Mouse (Mus musculus): ENCODE measurements around the gene Tmprss15.

The Tmprss15 gene

DNA sequence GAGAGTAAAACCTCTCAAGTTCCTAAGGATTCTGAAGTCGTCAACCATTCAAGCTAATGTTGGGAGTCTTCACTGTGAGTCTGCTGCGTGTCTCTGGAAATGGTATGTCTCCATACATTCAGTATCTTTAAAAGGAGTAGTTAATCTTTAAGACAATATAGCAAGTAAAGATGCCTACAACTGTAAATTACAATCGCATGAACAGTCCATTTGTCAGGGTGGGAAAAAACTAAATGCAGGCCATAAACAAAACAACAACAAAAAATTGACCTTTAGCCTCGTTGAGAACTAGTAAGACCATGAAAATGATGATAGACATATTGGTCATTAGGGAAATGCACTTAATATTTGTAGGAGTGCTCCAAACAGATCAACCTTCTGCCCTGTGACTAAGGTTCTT is at the start of gene Tmprss15:
TSS of gene Tmprss15 (minus strand) at position 101 of the 400 bp plus-strand sequence.
- no peak for DNase-seq (ENCODE audit: low spot score)

DNA sequence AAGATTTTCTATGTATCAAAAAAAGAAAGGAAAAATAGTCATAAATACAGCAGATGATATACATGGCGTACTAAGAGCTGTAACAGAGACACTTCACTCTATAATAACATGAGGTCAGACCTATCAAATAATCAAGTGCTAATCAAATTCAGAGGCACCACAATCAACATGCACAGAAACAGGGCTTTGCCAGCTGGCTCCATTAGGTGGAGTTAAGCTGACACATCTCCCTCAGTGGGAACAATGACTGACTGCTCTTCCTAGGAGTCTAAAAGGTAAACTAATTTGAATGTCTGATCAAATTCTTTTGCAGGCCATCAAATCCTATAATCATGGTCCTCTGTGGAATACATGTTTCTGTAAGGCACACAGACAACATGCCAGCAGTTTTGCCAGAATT is 24.0 kb upstream of the Tmprss15 start:
- peak; percentile 5 for DNase-seq (ENCODE audit: low spot score)

DNA sequence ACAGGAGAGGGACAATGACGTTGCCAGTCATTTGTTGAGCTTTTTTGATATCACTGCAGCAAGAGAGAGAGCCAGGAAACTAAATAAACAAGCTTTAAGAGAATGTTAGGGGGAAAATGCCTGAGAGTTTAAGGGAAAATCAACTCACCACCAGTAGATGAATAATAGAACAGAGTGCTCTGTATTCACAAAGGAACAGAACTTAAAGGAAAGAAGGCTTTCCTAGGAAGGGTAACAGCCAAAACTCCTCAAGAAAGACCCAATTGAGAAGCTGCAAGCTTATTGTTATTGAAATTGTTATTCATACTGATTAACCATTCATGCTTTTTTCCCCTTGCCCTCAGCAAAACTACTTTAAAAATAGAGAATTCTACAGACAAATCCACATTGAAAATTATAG is 18.6 kb upstream of the Tmprss15 start:
- no peak for DNase-seq (ENCODE audit: low spot score)

DNA sequence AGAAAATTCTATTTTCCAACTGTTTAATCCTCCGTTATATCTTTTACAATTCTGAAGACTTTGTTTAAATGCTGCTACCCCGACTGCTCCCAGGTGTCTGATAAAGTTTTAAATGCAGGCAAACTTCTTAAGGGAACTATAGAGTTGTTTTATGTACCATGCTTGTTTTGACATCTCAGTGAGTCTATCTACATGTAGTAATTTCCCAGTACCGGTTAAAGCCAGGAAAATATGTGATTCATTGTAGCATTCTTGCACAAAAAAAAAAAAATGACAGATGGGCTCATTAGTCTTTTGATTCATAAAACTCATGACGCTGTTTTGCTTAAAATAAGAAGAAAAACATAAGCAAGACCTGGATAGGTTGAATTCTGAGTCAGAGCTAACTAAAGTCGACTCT is 18.1 kb upstream of the Tmprss15 start:
- no peak for DNase-seq (ENCODE audit: low spot score)

DNA sequence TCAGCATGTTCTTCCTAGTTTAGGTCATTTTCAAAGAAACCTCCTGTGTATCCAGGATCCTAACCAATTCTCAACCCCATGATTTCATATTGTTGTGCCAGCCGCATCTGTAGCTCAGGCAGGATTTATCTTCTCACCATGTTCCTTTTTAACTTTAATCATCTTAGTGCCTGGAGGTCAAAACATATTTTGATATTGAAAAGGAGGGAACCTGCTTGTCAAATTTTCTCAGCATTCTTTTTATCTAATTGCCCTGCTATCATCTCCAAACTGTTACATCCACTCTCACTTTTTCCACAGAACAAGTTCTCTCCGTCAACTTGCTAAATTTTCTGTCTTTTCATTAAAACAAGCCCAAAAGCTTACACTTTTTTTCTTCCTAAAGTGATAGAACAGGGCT is 9.4 kb upstream of the Tmprss15 start:
- no peak for DNase-seq (ENCODE audit: low spot score)

DNA sequence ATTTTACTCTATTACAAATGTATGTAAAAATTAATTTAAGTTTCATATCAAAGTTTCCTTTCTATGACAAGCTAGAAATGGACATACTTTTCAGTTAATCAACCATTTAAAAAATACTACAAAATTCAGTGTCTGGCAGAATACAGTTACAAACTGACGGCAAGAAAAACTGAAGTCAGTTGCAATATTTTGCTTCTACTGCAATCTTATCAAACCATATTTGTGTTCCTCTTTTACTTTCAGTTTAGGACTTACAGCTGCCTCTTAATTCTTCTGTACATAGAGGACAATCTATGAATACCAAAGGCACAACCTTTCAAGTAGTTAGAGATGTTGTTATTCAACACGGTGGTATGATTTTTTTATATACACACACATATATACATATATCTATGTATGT is 7.4 kb upstream of the Tmprss15 start:
- DNase-seq (ENCODE audit: low spot score): no peak

DNA sequence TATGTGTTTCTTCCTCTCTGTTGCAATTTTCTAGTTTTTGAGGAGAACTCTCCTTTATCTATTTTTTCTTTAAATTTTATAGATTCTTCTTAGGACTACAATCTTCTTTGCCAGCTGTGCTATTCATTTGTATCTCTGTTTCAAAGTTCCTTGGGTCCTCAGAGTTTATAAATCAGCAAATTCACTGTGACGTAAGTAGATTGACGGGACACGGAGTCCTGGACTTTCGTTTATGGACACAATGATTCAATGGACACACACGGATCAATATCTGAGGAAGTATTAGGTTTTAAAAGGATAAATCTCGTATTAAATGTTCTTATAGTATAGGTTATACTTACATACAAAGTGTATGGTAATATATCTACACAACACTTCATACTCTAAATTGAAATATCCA is 4.3 kb downstream of the Tmprss15 start:
- DNase-seq (ENCODE audit: low spot score): no peak

DNA sequence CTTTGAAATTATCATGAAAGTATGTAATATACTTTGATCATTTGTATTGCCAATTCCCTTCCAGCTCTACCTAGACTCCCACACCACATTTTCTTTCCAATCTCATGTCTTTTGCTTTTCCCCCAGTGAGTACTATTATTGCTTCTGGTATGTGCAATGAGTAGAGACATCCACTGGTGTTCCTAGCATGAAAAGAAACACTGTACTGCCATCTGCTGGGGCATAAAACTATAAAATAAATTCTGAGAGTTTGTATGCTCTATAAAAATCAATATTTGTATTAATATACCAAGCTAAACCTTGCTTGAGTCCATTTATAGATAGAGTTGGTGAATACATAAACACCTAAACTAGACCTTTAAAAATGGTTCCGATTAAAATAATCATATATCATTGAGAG is 27.0 kb downstream of the Tmprss15 start:
- no peak for DNase-seq (ENCODE audit: low spot score)

DNA sequence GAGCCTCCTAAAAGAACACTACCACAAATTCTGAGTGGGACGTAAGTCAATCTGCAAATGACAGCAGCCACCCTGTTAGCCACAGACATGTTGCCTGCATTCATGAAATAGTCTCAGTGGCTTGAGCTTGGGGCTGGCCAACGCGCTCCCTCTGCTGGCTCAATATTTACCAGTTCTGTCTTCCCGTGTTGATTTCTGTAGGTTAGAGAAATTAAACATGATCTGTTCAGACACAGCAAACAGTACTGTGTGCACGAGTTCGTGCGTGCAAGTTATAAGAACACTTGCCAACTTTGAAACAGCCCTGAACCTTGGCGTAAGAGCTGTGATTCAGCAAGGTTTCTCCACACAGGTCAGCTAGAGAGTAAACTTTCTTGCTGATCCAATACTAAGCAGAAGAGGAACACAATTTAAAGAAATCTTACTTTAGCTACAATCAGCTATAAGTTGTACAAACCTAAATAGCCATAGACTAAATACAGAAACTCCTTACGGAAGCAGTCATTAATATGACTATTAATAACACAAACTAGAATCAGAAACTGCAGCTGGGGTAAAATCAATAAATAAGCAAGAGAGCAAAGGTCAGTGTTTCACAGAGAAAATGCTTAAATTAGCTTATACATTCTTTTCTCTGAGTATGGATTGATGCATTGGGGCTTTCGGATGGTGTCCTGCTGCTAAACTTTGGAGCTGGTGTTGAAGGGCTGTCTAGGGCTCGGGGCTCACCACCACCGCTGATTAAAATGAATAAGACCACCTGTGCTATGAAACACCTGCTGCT is 31.9 kb downstream of the Tmprss15 start:
- DNase-seq (ENCODE audit: low spot score): peak; percentile 65

DNA sequence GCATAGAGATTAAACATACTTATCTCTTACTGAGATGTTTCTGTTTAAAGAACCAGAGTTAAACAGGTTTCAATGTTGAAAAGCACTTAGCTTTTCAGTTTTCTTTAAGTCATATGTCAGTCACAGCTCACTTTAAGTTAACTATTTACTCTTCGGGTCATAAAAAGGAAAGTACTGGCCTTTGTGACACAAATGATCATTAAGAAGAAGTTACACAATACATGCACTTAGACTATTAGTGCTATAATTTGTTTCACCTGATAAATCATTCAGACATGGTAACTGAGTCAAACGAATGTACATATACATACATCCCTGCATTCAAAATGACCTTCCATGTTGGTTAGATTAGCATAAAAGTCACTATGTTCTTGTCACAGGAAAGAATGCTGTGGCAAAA is 58.3 kb downstream of the Tmprss15 start:
- no peak for DNase-seq (ENCODE audit: low spot score)

DNA sequence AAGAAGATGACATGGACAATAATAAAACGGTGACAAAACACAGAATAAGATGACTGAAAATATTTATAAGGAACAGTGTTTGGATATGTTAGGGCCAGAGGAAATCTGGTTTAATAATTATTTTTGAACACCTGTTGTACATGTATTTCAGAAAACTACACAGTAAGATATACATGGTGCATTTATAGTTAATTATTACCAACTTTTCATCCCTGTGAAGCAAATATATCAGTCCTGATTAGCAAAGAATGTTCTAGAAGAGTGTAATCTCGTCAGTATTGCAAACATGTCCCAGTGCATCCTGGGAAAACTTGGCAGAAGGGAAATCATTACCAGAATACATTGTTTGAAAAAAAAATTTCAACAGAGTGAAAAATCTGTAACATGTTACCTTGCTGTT is 88.1 kb downstream of the Tmprss15 start:
- no peak for DNase-seq (ENCODE audit: low spot score)

DNA sequence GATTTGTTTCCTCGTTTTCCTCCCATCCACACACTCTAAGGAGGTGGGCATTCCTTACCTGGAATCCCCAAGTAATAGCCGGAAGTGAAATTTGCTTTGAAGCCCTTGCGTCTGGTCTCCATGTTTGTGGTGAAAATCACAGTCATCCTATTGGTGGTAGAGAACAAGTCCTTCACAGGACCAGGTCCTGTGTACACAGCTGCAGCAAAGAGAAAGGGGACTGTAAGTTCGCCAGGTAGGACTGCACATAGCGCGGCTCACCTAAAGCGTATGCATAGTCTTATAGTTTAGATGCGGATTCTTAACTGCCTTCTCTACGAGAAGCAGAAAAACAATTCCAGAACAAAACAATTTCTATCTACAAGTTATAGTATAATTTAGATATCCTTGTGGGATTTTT is 89.2 kb downstream of the Tmprss15 start:
- no peak for DNase-seq (ENCODE audit: low spot score)

DNA sequence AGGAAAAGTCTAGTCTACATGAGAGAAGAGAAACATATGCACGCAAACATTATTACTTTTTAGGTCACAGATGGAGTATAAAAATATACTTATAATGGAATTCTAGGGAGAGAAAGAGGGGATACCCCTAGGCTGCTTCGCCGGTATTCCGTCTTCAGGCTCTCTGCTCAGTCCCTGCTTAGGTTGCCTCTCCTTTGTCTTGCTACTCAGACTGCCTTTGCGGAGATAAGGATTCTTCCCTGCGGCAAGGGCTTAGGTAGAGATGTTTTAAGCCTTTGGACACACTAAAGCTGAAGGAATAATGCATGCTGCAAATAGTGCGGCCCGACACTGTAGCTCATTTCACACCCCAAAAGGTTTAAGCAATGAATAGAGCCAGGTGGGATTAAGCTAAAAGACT is 114.5 kb downstream of the Tmprss15 start:
- DNase-seq (ENCODE audit: low spot score): no peak

DNA sequence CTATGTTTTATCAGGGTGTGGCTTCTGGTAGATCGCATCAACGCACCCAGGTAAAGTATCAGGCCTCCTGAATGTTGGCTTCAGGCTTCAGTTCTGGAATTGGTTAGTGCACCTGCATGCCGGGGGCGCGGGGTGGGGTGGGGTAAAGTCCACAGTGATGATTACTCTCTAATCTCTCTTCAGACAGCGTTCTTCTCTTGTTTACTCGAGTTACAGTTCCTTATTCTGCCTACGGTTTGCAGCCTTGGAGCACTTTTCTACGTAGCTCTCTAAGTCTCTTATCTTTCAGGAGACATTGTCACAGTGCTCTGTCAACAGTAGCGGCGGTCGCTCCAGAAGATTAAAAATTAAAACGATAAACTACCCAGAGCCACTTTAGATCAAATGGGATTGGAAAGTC is 116.8 kb downstream of the Tmprss15 start:
- DNase-seq (ENCODE audit: low spot score): no peak

DNA sequence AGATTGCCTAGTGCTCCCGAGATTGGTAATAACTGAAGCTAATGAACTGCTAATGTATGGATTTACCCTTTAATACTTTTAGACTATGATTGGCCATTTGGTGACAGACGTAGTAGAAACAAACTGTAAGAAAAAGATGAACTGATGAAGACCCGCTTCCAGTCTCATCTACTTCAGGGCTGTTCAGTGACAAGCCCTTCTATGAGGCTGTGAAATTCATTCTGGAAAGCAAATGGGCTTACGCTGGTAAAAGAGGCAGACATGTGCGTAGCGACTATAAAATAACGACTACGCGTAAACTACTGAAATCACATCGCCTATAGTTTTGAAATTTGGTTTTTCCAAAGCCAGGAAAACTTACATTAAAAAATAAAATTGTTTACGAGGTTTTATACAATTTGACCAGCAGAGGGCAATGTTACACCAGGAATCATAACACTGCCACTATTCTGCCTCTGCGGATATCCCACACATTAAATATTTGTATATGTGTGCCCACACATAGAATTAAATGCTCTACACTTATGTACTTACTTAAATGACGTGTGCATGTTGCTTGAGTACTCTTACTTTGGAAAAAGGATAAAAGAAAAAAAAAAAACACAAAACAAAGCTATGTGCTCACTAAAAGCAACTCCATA is 121.7 kb downstream of the Tmprss15 start:
- peak; percentile 61 for DNase-seq (ENCODE audit: low spot score)

DNA sequence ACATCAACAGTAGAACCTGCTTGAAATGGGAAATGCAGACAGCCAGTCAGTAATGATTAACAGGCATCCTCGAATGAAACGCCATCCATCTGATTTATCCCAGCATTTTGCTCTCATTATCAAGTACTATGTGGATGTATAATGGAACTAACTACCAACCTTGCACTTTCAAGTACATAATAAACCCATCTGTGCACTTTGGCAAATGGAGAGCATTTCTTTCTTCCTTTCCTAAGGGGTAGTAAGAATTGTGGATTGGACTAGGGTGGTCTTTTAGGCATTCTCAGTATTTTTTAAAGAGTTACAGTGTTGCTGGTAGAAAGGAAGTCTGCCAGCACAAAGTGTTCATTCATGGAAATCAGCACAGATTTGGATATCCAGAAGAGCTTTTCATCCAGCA is 133.5 kb downstream of the Tmprss15 start:
- no peak for DNase-seq (ENCODE audit: low spot score)

DNA sequence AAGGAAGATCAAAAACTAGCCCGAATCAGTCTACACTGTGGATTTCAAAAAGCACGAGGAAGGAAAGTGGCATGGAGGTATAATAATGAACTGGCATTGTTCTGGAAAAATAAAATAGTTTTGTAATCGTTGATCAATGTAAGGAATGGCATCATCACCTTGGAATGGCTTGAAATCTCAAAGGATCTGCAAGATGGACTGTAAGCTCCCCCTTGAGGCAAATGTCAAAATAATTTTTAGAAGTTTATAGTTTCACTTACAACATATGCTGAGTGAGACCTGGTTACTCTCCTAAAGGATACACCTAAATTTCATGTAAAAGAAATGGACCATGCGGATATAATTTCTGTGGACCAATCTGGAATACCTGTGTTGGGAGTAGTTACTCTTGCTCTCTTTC is 140.5 kb downstream of the Tmprss15 start:
- no peak for DNase-seq (ENCODE audit: low spot score)

DNA sequence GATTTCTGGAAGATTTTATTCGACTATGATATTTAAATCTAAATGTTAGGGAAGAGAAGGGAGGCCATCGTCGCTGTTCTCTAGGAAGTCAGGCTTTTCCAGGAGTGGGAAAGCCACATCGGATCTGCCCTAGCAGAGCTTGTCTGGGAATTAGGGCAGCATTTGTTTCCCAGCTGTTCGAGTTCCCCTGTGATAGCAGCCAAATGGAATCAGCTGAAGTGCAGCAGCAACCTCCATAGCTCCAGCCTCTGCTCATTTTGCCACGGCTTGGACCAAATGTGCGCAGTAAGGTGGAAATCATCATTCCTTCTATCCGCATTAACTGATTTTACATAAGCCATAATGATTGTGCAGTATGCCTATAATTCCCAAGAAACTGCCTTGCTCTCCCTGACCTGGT is 153.1 kb downstream of the Tmprss15 start:
- DNase-seq (ENCODE audit: low spot score): no peak

DNA sequence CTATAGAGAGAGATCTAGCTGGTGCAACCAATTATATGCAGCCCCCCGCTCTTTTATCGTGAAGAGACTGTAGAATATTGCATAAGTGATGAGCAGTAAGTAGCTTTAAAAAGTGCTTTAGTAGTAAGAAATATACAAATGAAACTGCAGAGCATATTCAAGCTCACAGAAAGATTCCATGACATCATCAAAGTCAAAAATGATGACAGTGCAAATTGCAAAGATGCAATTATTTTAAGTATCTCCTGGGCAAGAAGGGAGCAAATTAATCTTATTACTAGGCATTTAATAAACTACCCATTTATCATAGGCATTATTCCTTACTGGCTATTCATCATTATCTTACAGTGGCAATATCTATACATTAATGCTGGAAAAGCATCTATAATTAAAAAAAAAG is 156.6 kb downstream of the Tmprss15 start:
- DNase-seq (ENCODE audit: low spot score): no peak

DNA sequence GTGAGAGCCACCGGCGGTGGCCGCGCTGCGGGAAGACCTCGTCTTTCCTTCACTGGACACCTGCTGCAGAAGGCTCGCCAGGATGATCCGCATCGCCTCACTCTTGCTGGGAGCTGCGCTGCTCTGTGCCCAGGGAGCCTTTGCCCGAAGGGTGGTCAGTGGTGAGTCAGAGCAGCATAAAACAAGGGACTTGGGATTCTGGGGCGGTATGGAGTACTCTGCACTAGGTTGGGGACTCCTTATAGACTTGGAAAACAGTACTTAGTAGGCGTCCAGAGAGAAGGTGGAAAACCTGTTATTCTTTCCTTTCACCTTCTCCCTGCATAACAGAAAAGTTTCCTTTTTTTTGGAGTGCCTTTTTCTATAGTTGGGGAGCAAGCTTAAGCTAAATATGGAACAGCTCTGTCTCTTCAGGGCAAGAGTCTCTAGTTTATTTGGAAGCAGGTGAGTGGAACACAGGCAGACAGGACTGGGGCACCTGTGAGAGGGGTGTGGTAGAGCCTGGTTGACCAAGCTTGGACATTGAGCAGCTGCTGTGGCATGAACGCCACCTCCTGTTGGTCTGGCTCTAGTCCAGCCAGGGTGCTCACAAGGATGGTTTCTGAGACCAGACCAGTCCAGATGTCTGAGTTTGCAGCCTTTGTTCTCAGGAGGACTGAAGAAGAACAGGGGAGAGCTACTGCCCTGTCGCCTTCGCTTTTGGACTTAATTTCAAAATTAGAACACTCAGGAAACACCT is 159.4 kb downstream of the Tmprss15 start:
- peak; percentile 13 for DNase-seq (ENCODE audit: low spot score)

DNA sequence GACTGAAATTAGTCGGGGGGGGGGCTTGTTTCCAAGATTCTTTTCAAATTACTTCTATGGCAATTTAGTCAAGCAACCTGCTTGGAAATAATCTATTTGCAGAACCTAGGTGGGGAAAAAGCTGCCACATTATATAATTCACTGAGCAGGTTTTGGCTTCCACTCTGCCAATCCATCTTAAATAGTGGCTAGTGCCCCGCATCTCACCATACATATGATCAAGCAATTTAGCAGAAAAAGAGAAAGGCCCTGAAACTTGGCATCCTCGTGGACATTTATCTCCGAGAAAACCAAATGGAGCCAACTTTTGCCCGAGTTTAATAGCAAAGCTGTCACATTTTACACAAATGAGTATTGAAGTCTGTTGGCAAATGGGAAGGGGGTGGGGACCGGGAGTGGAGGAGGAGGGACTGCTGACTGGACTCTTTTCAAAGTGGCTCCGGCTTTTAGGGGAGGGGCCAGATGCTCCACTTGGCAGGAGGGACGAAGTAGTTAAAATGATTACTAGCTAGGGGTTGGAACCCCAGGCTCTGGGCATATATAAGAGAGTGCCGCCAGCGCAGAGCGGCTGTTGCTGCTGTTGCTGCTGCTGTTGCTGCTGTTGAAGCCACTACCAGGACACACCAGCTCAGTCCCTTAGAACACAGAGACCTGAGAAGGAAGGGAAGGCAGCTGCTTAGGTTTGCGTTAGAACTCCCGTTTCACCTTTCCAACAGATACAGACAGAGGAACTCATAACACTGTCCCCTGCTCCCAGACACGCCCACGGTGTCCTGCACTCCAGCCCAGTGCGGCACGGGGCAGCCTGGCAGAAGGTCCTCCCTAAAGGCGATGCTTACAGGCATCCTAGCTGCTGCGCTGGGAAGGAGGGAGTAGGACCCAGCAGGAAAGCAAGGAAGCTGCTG is 160.3 kb downstream of the Tmprss15 start, which contains the start of gene Chodl:
TSS of gene Chodl (plus strand) at position 567 of the 905 bp plus-strand sequence.
- DNase-seq (ENCODE audit: low spot score): peak; percentile 40

DNA sequence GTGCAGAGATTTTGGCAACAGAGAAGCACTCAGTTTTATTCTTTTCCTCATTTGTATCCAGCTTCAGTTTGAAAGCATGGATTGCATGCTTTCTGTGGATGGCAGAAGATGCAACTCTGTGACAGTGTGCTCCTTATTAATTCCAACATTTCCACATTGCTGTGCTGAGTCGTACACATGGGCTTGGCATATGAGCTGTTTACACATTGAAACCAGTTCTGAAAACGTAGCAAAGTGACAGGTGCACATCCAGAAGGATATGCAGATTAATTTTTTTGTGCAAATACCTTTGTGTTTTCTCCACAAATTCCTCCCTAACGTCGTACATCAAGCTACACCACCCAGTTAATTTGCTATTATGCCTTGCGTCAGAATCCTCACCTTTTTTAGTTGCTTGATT is 168.3 kb downstream of the Tmprss15 start:
- no peak for DNase-seq (ENCODE audit: low spot score)
